Mouse (Mus musculus) ES-Bruce4 (cell line): Measurements from ENCODE around the gene Adam33.

Experiments
- CTCF ChIP-seq: IDR thresholded peaks from one replicate; pipeline ENCODE4 v1.8.1; 2011; ENCODE audit warnings: low read depth, low read length
- EP300 ChIP-seq: IDR thresholded peaks from 2 replicates; pipeline ENCODE4 v1.6.1; 2011; ENCODE audit warnings: low read depth, low read length; ENCODE audit not compliant: insufficient read depth
- POLR2A ChIP-seq: IDR thresholded peaks from one replicate; pipeline ENCODE4 v1.8.1; 2011; ENCODE audit warnings: low read length; ENCODE audit not compliant: insufficient read depth

DNA sequence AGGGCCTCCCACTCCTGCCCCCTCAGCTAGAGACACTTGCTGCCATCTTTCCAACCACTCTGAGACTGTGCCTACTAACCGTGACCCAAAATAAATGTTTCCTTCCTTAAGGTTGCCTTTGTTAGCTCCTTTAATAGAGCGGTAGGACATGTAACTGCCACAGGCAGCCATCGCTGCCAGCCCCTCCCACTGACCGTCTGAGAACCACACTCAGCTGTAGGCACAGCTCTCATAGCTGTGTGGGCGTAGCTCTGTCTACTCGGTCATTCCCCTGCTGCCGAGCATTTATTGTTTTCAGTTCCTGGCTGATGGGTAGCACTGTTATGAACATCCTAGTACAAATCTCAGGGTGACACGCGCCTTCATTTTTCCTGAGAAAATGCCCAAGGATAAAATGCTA is 2.7 kb upstream of the Adam33 start:
- TF ChIP-seq EP300 (no peak), CTCF (no peak), POLR2A (no peak)
